Mouse (Mus musculus) small intestine, adult 2 months (tissue): ENCODE measurements around the gene Igfn1.

Experiments
- CTCF ChIP-seq: fragments of 200-500 bp; IDR thresholded peaks from 2 replicates; pipeline ENCODE4 v1.5.1; 2012; ENCODE audit warnings: low read depth, mild to moderate bottlenecking, control low read depth, inconsistent platforms, low read length, moderate library complexity, mixed read lengths; ENCODE audit not compliant: insufficient replicate concordance, insufficient read length; ENCODE audit errors: extremely low read depth
- POLR2A ChIP-seq: fragments of 200-500 bp; IDR thresholded peaks from 2 replicates; pipeline ENCODE4 v1.6.1; 2012; ENCODE audit warnings: low read depth, mild to moderate bottlenecking, control low read depth, inconsistent platforms, low read length, moderate library complexity

- TF ChIP-seq CTCF: no peak
- no peak for TF ChIP-seq POLR2A
These were observed 92.5 kb downstream of the Igfn1 start for GRCm38 (mm10) chr1:135913657-135914056.
